25 mouse cellular contexts compared by ENCODE assay signal in genomic region chrX:20910074-20910473, GRCm38 (mm10). TPM values are rescaled to one million over a fixed set of nuclear protein-coding genes. Genes with fewer than 3 reads are reported as not detected.
A peak's percentile ranks its signal among the peaks of the same experiment; 100 is the strongest.
DNase-seq lines count a peak whose midpoint lies in the region; ATAC-seq and TF ChIP-seq lines count a peak whose summit lies in the region.
"Had no signal": no experiment of that assay in that cellular context is flagged by ENCODE, and none has a peak within 500 bp of the region (broad histone marks: within the 10 kb centered on the region; RNA-seq: fewer than 3 reads in every experiment).

No protein-coding gene starts in this region.

- H3K27me3 ChIP-seq in liver, postnatal 0 days (ENCODE audit: insufficient read depth, low read length) = no peaks in the 10 kb centered on the region
- H3K27me3 ChIP-seq: hindbrain, embryonic 13.5 days had no signal

- H3K27ac ChIP-seq in liver, postnatal 0 days (ENCODE audit: low read depth) = no peak overlapping the region
- H3K27ac ChIP-seq: heart, embryonic 10.5 days; hindbrain, embryonic 13.5 days; layer of hippocampus, adult 2 months had no signal

- H3K9ac ChIP-seq in liver, postnatal 0 days (replicated peaks) = no peak overlapping the region
- H3K9ac ChIP-seq: hindbrain, embryonic 13.5 days had no signal

- TF ChIP-seq CTCF in liver, postnatal 0 days (IDR thresholded peaks at IDR 0.05; ENCODE audit: low read depth) = no peak

- no peak for TF ChIP-seq EP300 in liver, postnatal 0 days (IDR thresholded peaks at IDR 0.05; ENCODE audit: low read depth)

- no peaks in the 10 kb centered on the region for H3K4me1 ChIP-seq in liver, postnatal 0 days (ENCODE audit: insufficient read depth)
- H3K4me1 ChIP-seq: heart, embryonic 10.5 days; hindbrain, embryonic 13.5 days had no signal

- H3K4me2 ChIP-seq in liver, postnatal 0 days (ENCODE audit: low read depth, low read length) = no peak overlapping the region
- H3K4me2 ChIP-seq: hindbrain, embryonic 13.5 days had no signal

- no peaks in the 10 kb centered on the region for H3K9me3 ChIP-seq in liver, postnatal 0 days (ENCODE audit: low read length)
- H3K9me3 ChIP-seq: heart, embryonic 10.5 days; hindbrain, embryonic 13.5 days had no signal

- WGBS in liver, postnatal 0 days (ENCODE audit: insufficient replicate concordance) = 36% methylated on average over 3 of the region's 3 CpGs

- peak; percentile 86 for DNase-seq in ES-CJ7 (ENCODE audit: low read depth, low spot score)
- DNase-seq in R1 (ENCODE audit: low read depth, low spot score) = peak; percentile 79
- DNase-seq in liver, postnatal 0 days = no peak
- no peak for DNase-seq in embryo, embryonic 10.5 days (ENCODE audit: low spot score)
- no peak for DNase-seq in retina, postnatal 1 day
- no peak for DNase-seq in thymus, postnatal 25 days
- DNase-seq in gastrocnemius, postnatal 4 days (ENCODE audit: low spot score in 2 of 2) = no peak
- DNase-seq: adrenal gland, adult 2 months; cerebellum, adult 11 months; cerebellum, postnatal 25 days; gastrocnemius, postnatal 25 days; kidney, adult 2 months; kidney, postnatal 14 days; layer of hippocampus, postnatal 36 days; midbrain, embryonic 14.5 days; right cerebral cortex, postnatal 25 days had no signal

- H3K36me3 ChIP-seq in liver, postnatal 0 days (replicated peaks; ENCODE audit: insufficient read depth, low read length) = no peaks in the 10 kb centered on the region
- H3K36me3 ChIP-seq: heart, embryonic 10.5 days had no signal

- peak; percentile 74; the same call in 1 of the 2 replicates for ATAC-seq in erythroblast, adult 5-6 weeks (replicated peaks; ENCODE audit: low FRiP score, poor library complexity, severe bottlenecking)
- peak; percentile 50; the same call in 1 of the 2 replicates for ATAC-seq in liver, postnatal 0 days
- ATAC-seq: forebrain, embryonic 14.5 days; inflammation-experienced regulatory T-cells, adult 6 months; lung, postnatal 0 days had no signal

- H3K4me3 ChIP-seq in liver, postnatal 0 days (ENCODE audit: low read depth, low read length) = no peak overlapping the region
- H3K4me3 ChIP-seq: heart, embryonic 10.5 days; hindbrain, embryonic 13.5 days; layer of hippocampus, adult 2 months had no signal

RNA-seq across cellular contexts. Expression of gene Syn1, which starts 10.7 kb away (rescaled TPM):
- 0.42 and 3.5 TPM in 2 replicates for total RNA-seq in erythroblast, adult 5-6 weeks (2015; ENCODE audit: low replicate concordance)
- not detected in 2 replicates for total RNA-seq in erythroblast, adult 5-6 weeks (2017; ENCODE audit: low replicate concordance)
- 0.05 TPM in 1 of 2 replicates, not detected in the other for polyA plus RNA-seq in liver, postnatal 0 days (2015; fragmentation: Nextera tagmentation; extraction: Ambion mirVana)
- under 1 TPM; 0.13 to 0.29 TPM for total RNA-seq in gastrocnemius, postnatal 4 days (2021)
- polyA plus RNA-seq: heart, postnatal 0 days; inflammation-experienced regulatory T-cells, adult 6 months; lung, postnatal 0 days; thymus, postnatal 0 days had no signal

RNA-seq across cellular contexts. Expression of gene Cfp, which starts 21.3 kb away (rescaled TPM):
- 8.3 and 17.8 TPM in 2 replicates for total RNA-seq in erythroblast, adult 5-6 weeks (2015; ENCODE audit: low replicate concordance)
- total RNA-seq in erythroblast, adult 5-6 weeks (2017; ENCODE audit: low replicate concordance) = 16.1 and 17.6 TPM in 2 replicates
- 63.8 TPM in 2 replicates for polyA plus RNA-seq in liver, postnatal 0 days (2015; fragmentation: Nextera tagmentation; extraction: Ambion mirVana)
- total RNA-seq in gastrocnemius, postnatal 4 days (2021) = 10 to 100 TPM; 10.3 to 10.5 TPM

RNA-seq across cellular contexts. Expression of gene Timp1, which starts 40.1 kb away (rescaled TPM):
- not detected in 2 replicates for total RNA-seq in erythroblast, adult 5-6 weeks (2015; ENCODE audit: low replicate concordance)
- not detected in 2 replicates for total RNA-seq in erythroblast, adult 5-6 weeks (2017; ENCODE audit: low replicate concordance)
- polyA plus RNA-seq in liver, postnatal 0 days (2015; fragmentation: Nextera tagmentation; extraction: Ambion mirVana) = 1.7 and 2.2 TPM in 2 replicates
- total RNA-seq in gastrocnemius, postnatal 4 days (2021) = 10 to 100 TPM in 1 of 2 experiments, 1 to 10 TPM in 1; 8.4 to 13.7 TPM
- total RNA-seq: layer of hippocampus, adult 2 months had no signal
- polyA plus RNA-seq: inflammation-experienced regulatory T-cells, adult 6 months had no signal

RNA-seq across cellular contexts. Expression of gene Elk1, which starts 40.3 kb away (rescaled TPM):
- total RNA-seq in erythroblast, adult 5-6 weeks (2015; ENCODE audit: low replicate concordance) = 0.42 and 0.77 TPM in 2 replicates
- 0.60 and 1.1 TPM in 2 replicates for total RNA-seq in erythroblast, adult 5-6 weeks (2017; ENCODE audit: low replicate concordance)
- 1.8 and 2.1 TPM in 2 replicates for polyA plus RNA-seq in liver, postnatal 0 days (2015; fragmentation: Nextera tagmentation; extraction: Ambion mirVana)
- 10 to 100 TPM; 12.2 to 12.7 TPM for total RNA-seq in gastrocnemius, postnatal 4 days (2021)

RNA-seq across cellular contexts. Expression of gene Uxt, which starts 51.7 kb away (rescaled TPM):
- 15.3 and 23.4 TPM in 2 replicates for total RNA-seq in erythroblast, adult 5-6 weeks (2015; ENCODE audit: low replicate concordance)
- total RNA-seq in erythroblast, adult 5-6 weeks (2017; ENCODE audit: low replicate concordance) = 6.6 and 15.7 TPM in 2 replicates
- 53.4 and 53.7 TPM in 2 replicates for polyA plus RNA-seq in liver, postnatal 0 days (2015; fragmentation: Nextera tagmentation; extraction: Ambion mirVana)
- 10 to 100 TPM; 22.5 to 24.8 TPM for total RNA-seq in gastrocnemius, postnatal 4 days (2021)

Comparison
In these comparisons a context has a peak if more than half of its experiments do, and no peak if none do; other contexts are left out.
1. DNase-seq: peak in ES-CJ7 (single experiment) and R1 (single experiment); none in liver, postnatal 0 days (single experiment), embryo, embryonic 10.5 days (single experiment), retina, postnatal 1 day (single experiment), thymus, postnatal 25 days (single experiment) and gastrocnemius, postnatal 4 days (0 of 2).
2. RNA of gene Timp1, which starts 40.1 kb away (total RNA-seq): 8.4 to 13.7 TPM in gastrocnemius, postnatal 4 days; not detected in erythroblast, adult 5-6 weeks; every median in the first group is over 4 times any median in the second.